Mouse (Mus musculus) lung, adult 2 months (tissue): ENCODE measurements around the gene Tnfsf13b.

ENCODE experiments used
- CTCF ChIP-seq: fragments of 200-500 bp; IDR thresholded peaks from 2 replicates; pipeline ENCODE4 v1.5.1; 2011; ENCODE audit warnings: mild to moderate bottlenecking, low read length, control low read depth; ENCODE audit not compliant: insufficient read depth
- POLR2A ChIP-seq: fragments of 200-500 bp; IDR thresholded peaks from 2 replicates; pipeline ENCODE4 v1.6.1; 2011; ENCODE audit warnings: low read depth, mild to moderate bottlenecking, control low read depth, low read length, borderline replicate concordance; ENCODE audit errors: extremely low read depth

DNA sequence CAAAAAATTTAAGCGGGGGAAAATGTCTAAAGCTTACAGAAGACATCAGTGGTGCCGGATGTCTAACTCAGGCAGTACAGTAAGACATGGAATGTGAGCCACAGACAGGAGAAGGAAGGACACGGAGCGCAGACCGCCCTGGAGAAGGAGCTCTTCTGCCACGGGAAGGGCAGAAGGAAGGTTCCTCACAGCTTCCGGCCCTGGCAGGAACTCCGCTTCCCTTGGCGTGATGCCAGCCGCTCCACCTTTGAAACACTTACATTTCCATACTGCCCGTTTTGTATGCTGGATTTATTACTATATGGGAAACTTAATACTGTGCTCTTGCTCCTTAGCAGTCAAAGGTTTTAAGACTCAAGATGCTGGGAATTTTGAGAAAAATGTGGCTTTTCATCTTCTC lies 60.6 kb downstream of the Tnfsf13b start:
- no peak for TF ChIP-seq POLR2A
- TF ChIP-seq CTCF, result no peak
